Mouse (Mus musculus): ENCODE results near the gene Tbc1d5. TPM values are rescaled to one million over a fixed set of nuclear protein-coding genes. Genes with fewer than 3 reads are reported as not detected.

Gene Tbc1d5
- polyA plus RNA-seq, 1 experiment, result 12.2 TPM

- under 1% methylated on average over 54 of the region's 59 CpGs for WGBS
- peak overlapping the region; percentile 84 for H3K4me3 ChIP-seq (ENCODE audit: control insufficient read depth, insufficient read depth, low read length)
- peak; percentile 67 for DNase-seq
- no peaks in the 10 kb centered on the region for H3K36me3 ChIP-seq (ENCODE audit: control insufficient read depth, insufficient read depth, low read length)
- H3K27ac ChIP-seq (ENCODE audit: control insufficient read depth, insufficient read depth, low read length), result peak overlapping the region; percentile 28; the same call in 1 of the 2 replicates
- H3K4me1 ChIP-seq (replicated peaks; ENCODE audit: control insufficient read depth, insufficient read depth, low read length), result 0 out of 2 replicates have a peak, but pooled peaks cover 2% of the 10 kb centered on the region
- no peak for TF ChIP-seq POLR2A (IDR thresholded peaks at IDR 0.05; ENCODE audit: control insufficient read depth, extremely low read depth, insufficient read depth, low read length, poor library complexity)
- TF ChIP-seq CTCF (IDR thresholded peaks at IDR 0.05; ENCODE audit: borderline replicate concordance, control insufficient read depth, extremely low read depth, insufficient read depth, low read length, poor library complexity), result 0 out of 2 replicates have a peak, but pooled peaks have one; percentile 25
- no peaks in the 10 kb centered on the region for H3K27me3 ChIP-seq (ENCODE audit: control insufficient read depth, insufficient read depth, low read length)
Measured at GRCm38 (mm10) chr17:51178491-51179194, 509 bp downstream of the Tbc1d5 start.

- no peak for DNase-seq
- no peaks in the 10 kb centered on the region for H3K36me3 ChIP-seq (ENCODE audit: control insufficient read depth, insufficient read depth, low read length)
- no peak overlapping the region for H3K4me3 ChIP-seq (ENCODE audit: control insufficient read depth, insufficient read depth, low read length)
- TF ChIP-seq POLR2A (IDR thresholded peaks at IDR 0.05; ENCODE audit: control insufficient read depth, extremely low read depth, insufficient read depth, low read length, poor library complexity) (no peak), CTCF (IDR thresholded peaks at IDR 0.05; ENCODE audit: borderline replicate concordance, control insufficient read depth, extremely low read depth, insufficient read depth, low read length, poor library complexity) (no peak)
- no peak overlapping the region for H3K27ac ChIP-seq (ENCODE audit: control insufficient read depth, insufficient read depth, low read length)
- WGBS, result 43% methylated on average over 6 of the region's 6 CpGs
- no peaks in the 10 kb centered on the region for H3K27me3 ChIP-seq (ENCODE audit: control insufficient read depth, insufficient read depth, low read length)
- H3K4me1 ChIP-seq (replicated peaks; ENCODE audit: control insufficient read depth, insufficient read depth, low read length), result 0 out of 2 replicates have a peak, but pooled peaks cover 2% of the 10 kb centered on the region
Measured at GRCm38 (mm10) chr17:51177923-51178322, 1.2 kb downstream of the Tbc1d5 start.

- DNase-seq, result no peak
- 45% methylated on average over 1 of the region's 1 CpGs for WGBS
- H3K27ac ChIP-seq (ENCODE audit: control insufficient read depth, insufficient read depth, low read length), result no peak overlapping the region
- H3K4me3 ChIP-seq (ENCODE audit: control insufficient read depth, insufficient read depth, low read length), result no peak overlapping the region
- no peaks in the 10 kb centered on the region for H3K4me1 ChIP-seq (replicated peaks; ENCODE audit: control insufficient read depth, insufficient read depth, low read length)
- H3K36me3 ChIP-seq (ENCODE audit: control insufficient read depth, insufficient read depth, low read length), result no peaks in the 10 kb centered on the region
- no peaks in the 10 kb centered on the region for H3K27me3 ChIP-seq (ENCODE audit: control insufficient read depth, insufficient read depth, low read length)
- TF ChIP-seq CTCF (IDR thresholded peaks at IDR 0.05; ENCODE audit: borderline replicate concordance, control insufficient read depth, extremely low read depth, insufficient read depth, low read length, poor library complexity), result no peak
- no peak for TF ChIP-seq POLR2A (IDR thresholded peaks at IDR 0.05; ENCODE audit: control insufficient read depth, extremely low read depth, insufficient read depth, low read length, poor library complexity)
Measured at GRCm38 (mm10) chr17:51172332-51172731, 6.8 kb downstream of the Tbc1d5 start.

GRCm38 (mm10) chr17:51171504-51171903 is 7.6 kb downstream of the Tbc1d5 start:
- Histone ChIP-seq H3K4me1 (replicated peaks; ENCODE audit: control insufficient read depth, insufficient read depth, low read length) (no peaks in the 10 kb centered on the region), H3K27ac (ENCODE audit: control insufficient read depth, insufficient read depth, low read length) (no peak overlapping the region), H3K4me3 (ENCODE audit: control insufficient read depth, insufficient read depth, low read length) (no peak overlapping the region), H3K36me3 (ENCODE audit: control insufficient read depth, insufficient read depth, low read length) (no peaks in the 10 kb centered on the region), H3K27me3 (ENCODE audit: control insufficient read depth, insufficient read depth, low read length) (no peaks in the 10 kb centered on the region)
- TF ChIP-seq CTCF (IDR thresholded peaks at IDR 0.05; ENCODE audit: borderline replicate concordance, control insufficient read depth, extremely low read depth, insufficient read depth, low read length, poor library complexity) (no peak), POLR2A (IDR thresholded peaks at IDR 0.05; ENCODE audit: control insufficient read depth, extremely low read depth, insufficient read depth, low read length, poor library complexity) (no peak)
- no peak for DNase-seq
- WGBS, result 97% methylated on average over 3 of the region's 3 CpGs

GRCm38 (mm10) chr17:51169911-51170310 is 9.2 kb downstream of the Tbc1d5 start:
- no peak for DNase-seq
- H3K27ac ChIP-seq (ENCODE audit: control insufficient read depth, insufficient read depth, low read length), result no peak overlapping the region
- 89% methylated on average over 4 of the region's 4 CpGs for WGBS

GRCm38 (mm10) chr17:51162366-51162765 is 16.8 kb downstream of the Tbc1d5 start:
- Histone ChIP-seq H3K27ac (ENCODE audit: control insufficient read depth, insufficient read depth, low read length) (no peak overlapping the region), H3K4me1 (replicated peaks; ENCODE audit: control insufficient read depth, insufficient read depth, low read length) (no peaks in the 10 kb centered on the region; the same call in 1 of the 2 replicates), H3K4me3 (ENCODE audit: control insufficient read depth, insufficient read depth, low read length) (no peak overlapping the region), H3K36me3 (ENCODE audit: control insufficient read depth, insufficient read depth, low read length) (no peaks in the 10 kb centered on the region), H3K27me3 (ENCODE audit: control insufficient read depth, insufficient read depth, low read length) (no peaks in the 10 kb centered on the region)
- TF ChIP-seq CTCF (IDR thresholded peaks at IDR 0.05; ENCODE audit: borderline replicate concordance, control insufficient read depth, extremely low read depth, insufficient read depth, low read length, poor library complexity), result no peak
- no peak for TF ChIP-seq POLR2A (IDR thresholded peaks at IDR 0.05; ENCODE audit: control insufficient read depth, extremely low read depth, insufficient read depth, low read length, poor library complexity)
- no peak for DNase-seq

More at GRCm38 (mm10) chr17:51169911-51170310, 9.2 kb downstream of the Tbc1d5 start:
- TF ChIP-seq POLR2A (IDR thresholded peaks at IDR 0.05; ENCODE audit: control insufficient read depth, extremely low read depth, insufficient read depth, low read length, poor library complexity), result no peak
- Histone ChIP-seq H3K4me3 (ENCODE audit: control insufficient read depth, insufficient read depth, low read length) (no peak overlapping the region), H3K4me1 (replicated peaks; ENCODE audit: control insufficient read depth, insufficient read depth, low read length) (no peaks in the 10 kb centered on the region), H3K36me3 (ENCODE audit: control insufficient read depth, insufficient read depth, low read length) (no peaks in the 10 kb centered on the region), H3K27me3 (ENCODE audit: control insufficient read depth, insufficient read depth, low read length) (no peaks in the 10 kb centered on the region)

Measured in thymus, adult 2 months (tissue).